Mouse (Mus musculus) c-Kit-positive CD71-negative TER-119-negative erythroid progenitor cells, embryonic 14.5 days (primary cell): ENCODE data around the gene Nlk.
"Not testable (repeated sequence)": the region's sequence is repeated elsewhere in the genome, so short reads cannot be mapped to it uniquely, and the experiment has no call there.

Experiments
- DNase-seq: peaks from one replicate; pipeline ENCODE4 v3.0.0-alpha.2; 2013; ENCODE audit warnings: low read depth

Gene Nlk

DNA sequence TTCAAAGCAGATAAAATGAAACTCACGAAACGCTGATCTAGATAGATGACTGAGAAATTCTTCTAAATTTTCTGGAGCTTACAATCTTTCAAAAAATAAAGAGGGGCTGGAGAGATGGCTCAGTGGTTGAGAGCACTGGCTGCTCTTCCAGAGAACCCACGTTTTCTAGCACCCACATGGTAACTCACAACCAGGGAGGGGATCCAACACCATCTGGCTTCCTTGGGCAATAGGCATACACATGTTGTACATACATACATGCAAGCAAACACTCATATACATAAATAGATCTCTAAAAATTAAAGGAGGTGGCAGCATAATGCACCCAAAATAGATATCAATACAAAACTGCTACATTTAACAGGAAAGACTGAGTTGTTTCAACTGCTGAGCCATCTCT is 16.1 kb downstream of the Nlk start:
- no peak for DNase-seq

DNA sequence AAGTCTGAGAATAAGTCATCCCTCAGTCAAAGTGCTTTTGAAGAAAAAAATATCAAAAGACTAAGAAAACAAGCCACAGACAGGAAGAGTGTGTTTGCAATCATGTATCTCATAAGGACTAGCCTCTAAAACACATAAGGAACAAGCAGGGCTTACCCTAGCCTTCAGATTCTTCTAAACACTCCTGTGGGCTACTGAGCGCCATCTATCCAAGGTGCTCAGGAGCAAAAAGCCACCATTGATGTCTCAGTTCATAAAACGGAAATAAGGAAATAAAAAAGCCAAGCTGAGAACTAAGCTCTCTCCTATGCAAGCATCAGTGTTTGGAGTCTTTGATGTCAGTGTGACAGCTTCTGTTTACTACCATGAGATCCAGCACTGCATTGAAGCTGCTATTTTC is 18.4 kb downstream of the Nlk start:
- DNase-seq: no peak

DNA sequence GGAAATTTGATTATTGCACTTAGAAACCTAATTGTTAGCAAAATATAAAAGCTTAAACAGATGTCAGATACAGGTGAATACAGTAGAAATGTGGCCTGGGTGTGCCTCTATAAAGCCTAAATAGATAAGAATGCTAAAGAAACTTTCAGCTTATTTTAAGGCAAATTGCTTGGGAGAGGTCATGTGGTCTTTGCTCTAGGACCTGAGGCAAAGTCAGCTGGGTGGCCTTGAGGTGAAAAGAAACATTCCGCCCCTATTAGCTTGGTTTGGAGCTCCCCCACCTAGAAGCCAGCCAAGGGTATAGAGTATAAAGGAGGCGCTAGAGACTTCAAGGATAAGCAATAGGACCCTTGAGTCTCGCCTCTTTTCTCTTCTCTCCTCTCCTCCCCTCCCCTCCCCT is 28.5 kb downstream of the Nlk start:
- no peak for DNase-seq

DNA sequence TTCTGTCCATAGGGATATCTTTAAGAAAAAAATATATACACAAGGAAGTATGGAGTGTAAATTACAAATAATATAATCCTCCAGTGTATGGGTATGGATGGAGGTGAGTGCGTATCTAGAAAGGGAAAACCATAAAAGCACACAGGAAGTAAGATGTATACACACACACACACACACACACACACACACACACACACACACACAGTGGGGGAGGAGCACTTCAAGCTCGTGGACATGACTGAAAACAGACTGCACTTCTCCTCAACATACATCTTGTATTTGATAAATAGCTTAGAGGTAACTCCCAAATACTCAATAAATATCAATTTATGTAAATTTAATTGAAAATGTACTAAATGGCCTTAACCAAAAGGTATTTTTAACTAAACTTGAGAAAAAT is 32.3 kb downstream of the Nlk start:
- DNase-seq: no peak

DNA sequence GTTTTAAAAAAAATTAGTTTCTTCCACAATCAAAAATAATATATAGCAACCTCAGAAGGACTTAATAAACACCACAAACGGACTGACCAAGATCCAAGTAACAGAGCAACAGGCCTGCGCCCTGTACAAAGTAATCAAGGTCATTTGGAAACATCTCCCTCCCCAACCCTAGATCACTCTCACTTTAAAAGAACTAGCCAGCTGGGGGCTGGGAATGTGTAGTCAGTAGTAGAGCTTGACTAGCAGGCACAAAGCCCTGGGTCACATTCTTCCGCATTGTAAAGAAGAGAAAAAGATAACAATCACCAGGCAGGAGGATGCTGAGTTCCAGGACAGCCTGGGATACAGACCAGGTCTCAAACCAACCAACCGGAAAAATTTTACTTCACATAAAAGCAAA is 33.3 kb downstream of the Nlk start:
- no peak for DNase-seq

DNA sequence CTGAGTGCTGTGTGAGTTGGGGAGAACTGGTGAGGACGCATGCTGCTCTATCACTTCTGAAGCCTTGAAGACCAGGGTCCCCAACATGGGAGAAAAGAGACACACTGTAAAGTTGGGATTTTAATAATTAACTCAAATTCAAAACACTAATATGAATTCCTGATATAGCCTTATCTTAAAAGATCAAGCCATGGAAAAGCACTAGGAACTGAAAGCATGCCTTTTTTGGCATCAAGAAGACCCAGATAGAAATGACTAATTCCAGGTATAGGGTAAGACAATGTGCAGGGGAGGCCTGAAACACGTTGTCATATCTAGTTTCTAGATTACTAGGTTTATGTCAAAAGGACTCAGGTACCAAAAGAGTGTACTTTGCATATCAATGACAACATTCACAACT is 48.0 kb downstream of the Nlk start:
- DNase-seq: no peak

DNA sequence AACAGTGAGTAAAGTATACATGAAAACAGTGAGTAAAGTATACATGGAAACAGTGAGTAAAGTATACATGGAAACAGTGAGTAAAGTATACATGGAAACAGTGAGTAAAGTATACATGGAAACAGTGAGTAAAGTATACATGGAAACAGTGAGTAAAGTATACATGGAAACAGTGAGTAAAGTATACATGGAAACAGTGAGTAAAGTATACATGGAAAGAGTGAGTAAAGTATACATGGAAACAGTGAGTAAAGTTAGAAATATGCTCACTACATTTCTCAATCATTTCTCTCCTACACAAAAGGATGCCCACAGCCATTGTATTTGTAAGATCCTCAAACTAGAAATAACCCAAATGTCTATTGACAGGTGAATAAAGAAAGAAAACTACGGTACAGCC is 48.8 kb downstream of the Nlk start:
- DNase-seq: not testable (repeated sequence)

DNA sequence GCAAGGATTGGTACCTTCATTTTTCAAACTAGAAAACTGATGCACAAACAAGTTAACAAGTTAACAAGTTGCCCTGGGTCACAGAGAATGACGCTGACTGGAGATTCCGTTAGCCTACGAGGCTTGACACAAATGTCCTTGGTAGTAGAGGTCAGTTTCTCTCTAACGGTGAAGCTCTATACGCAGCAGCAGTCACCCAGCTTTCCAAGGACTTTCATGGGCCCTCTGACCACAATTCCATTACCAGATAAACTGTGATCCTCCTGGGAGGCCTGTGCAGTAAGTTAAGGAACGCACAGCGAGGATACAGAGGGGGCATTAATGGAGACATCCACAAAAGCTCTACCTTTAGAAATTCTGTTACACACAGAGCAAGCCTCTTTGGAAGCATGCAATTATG is 53.4 kb downstream of the Nlk start:
- no peak for DNase-seq

DNA sequence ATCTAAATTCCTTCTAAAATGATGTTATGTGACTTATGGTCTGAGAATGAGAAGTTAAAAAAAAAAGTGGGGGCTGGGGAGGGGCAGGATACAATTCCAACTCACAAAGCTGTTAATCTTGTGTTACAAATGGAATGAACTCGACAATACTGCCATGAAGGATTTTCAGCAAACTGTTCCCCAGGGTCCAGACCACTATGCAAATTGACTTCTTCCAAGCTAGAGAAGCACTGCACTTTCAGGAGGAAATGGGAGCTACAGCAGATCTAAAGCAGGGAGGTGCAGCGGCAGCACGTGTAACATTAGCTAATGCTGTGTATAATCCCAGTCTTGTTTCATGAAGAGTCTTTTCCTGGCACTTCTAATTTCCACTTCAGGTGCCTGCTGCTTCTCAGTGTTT is 55.0 kb downstream of the Nlk start:
- DNase-seq: no peak

DNA sequence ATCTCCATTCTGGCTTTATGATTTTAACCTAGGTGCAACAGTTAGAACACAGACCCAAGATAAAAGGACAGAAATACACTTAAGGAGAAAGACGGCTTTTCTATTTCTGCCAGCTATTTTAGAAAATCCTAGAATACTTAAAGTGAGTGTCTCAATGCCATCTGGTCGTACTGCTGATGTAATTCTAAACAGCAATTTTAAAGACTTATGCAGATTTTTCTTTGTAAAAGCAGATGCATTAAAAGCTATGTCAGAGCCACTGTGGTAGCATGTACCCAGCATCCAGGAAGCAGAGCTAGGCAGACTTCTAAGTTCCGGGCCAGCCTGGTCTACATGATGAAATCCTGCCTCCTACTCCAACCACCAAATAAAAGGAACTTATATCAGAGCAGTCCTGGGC is 56.1 kb downstream of the Nlk start:
- no peak for DNase-seq

DNA sequence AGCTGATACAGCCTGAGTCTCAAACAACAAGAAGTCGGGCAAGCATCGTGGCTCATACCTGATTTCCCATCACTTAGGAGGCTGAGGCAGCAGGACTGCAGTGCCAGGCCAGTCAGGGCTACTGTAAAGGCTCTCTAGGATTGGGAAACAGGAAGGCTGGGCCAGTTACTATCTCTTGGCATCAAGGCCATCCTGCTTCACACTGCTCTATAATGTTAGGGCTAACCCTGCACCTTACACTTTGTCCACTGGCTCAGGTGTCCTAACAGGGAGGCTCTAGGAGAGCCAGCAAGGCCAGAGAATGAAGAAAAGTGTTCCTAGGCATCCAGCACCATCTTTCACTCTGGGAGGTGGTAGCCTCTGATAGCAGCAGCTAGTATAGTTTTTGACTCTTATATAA is 64.4 kb downstream of the Nlk start:
- DNase-seq: no peak

DNA sequence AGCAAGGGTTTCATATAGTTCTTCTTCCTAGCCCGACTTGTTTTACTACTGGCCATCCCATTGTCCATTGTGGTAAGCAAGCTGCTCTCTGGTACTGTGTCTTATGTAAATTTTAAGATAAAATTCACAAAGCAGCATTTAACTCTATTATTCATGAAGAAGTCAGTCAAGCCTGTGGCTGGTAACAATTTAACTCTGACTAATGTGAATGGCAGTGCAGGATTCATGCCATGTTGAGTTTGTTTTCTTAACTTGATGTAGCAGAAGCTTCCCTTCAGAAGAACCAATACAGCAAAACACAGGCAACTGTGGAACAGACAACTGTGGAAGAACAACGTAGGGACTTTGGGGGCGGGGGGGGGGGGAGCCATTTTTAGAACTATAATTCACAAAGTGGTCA is 68.3 kb downstream of the Nlk start:
- no peak for DNase-seq

DNA sequence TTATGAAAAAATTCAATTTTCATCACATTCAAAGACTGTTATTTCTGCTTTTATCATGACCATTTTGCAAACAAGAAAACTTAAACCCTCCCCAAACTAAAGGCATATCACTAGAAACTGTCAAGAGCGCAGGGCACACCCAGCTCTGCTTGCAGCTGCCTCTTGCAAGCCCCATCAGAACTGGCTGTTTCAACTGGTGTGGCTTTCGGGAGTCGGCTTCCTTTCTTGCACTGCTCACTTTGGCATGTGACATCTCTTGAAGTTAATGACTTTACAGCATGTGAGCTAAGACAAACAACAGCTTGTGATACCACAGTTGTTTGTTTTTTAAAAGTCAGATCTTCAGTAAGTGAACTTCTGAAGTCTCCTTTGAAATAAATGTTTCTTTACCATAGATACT is 72.8 kb downstream of the Nlk start:
- no peak for DNase-seq

DNA sequence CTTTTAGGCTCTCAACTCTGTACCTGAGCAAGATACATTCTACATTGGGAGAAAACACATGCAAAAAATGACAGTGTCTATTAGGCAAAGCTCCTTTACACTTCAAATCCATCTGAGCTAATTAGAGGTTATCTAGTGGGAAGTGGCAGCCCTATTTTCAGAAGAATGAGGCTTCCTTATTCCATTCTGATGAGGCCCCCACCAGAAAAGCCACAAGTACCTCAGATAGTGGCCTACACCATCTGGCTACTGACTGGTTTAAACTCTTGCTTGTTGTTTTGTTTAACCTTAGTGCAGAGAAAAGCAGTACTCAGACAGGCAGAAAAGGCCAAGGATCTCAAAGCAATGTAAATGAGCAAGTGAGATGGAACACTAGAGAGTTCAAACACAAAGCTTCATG is 75.2 kb downstream of the Nlk start:
- DNase-seq: no peak

DNA sequence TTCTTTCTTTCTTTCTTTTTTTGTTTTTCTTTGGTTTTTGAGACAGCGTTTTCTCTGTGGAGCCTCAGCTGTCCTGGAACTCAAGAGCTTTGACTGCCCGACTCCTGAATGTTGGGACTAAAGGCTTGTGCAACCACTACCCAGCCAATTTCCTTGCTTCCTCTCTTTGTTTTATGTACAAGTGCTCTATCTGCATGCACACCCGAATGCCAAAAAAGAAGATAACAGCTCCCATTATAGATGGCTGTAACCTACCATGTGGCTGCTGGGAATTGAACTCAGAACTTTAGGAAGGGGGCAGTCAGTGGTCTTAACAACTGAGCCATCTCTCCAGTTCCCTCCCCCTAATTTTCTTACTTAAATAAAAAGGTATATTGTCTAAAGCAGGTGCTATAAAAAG is 77.0 kb downstream of the Nlk start:
- no peak for DNase-seq

DNA sequence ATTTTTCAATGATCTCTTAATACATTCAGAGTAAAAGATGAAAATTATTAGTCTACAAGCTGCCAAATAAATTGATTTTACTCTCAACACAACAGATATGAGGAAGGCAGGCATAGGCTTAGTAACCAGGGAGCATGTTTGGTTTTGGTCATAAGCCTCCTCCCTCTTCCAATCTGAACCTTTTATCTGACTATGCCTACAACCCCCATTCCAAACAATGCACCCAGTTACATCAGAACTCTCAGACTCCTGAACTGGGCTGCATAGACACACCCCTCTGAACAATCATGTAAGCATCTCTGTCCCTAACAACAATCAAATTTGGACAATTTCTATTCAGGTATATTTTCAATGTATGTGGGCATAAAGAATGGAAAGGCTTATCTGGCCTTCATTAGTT is 85.9 kb downstream of the Nlk start:
- no peak for DNase-seq

DNA sequence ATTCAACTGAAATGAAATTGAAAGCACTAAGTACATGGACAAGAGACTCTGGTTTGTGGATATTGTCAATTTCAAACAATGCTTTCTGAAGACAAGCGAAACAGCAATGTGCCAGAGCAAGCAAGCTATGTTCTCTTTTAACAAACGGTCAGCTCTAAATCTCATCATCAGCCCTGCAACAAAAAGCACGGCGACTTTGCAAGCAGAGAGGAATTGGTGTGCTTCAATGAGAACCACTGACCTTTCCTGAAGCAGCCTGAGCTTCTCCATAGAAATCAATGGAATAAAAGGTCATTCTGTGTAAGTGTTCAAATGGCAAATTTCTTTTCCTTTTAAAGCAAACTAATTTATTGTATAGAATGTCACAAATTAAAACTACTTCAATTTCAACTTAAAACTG is 87.5 kb downstream of the Nlk start:
- DNase-seq: no peak

DNA sequence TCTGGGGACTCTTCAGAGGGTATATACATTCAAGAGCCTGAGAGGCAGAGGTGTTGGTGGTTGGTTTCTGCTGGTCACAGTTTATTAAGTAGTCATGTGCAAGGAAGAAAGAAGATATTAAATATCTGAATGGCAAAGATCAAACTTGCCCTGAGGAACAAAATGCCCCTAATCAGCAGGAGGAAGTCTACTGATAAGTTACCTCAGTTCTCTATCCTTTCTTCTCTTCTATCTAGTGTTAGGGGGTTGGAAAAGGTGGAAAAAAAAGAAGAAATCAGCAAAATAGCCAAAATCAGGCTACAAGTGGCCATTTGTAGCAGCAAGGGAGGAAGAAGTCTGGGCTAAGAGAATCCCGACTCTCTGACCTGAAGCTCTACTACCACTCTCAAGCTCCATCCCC is 92.3 kb downstream of the Nlk start:
- DNase-seq: no peak

DNA sequence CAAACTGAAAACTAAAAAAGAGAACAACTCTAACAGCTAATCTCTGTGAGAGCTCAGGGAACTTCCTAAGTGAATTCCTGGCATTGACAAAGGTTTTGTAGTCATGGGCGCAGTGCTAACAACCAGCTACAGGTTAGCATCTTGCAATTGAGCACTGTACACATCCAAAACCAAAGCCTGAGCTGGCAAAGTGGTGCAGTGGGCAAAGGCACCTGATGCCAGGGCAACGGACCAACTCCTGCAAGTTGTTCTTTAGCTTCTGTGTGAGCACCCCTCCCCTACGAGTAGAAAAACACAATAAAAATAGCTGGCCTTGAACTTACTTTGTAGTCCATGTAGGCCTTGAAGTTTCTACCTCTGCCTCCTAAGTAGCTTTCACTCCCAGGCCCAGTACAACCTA is 94.4 kb downstream of the Nlk start:
- DNase-seq: no peak

DNA sequence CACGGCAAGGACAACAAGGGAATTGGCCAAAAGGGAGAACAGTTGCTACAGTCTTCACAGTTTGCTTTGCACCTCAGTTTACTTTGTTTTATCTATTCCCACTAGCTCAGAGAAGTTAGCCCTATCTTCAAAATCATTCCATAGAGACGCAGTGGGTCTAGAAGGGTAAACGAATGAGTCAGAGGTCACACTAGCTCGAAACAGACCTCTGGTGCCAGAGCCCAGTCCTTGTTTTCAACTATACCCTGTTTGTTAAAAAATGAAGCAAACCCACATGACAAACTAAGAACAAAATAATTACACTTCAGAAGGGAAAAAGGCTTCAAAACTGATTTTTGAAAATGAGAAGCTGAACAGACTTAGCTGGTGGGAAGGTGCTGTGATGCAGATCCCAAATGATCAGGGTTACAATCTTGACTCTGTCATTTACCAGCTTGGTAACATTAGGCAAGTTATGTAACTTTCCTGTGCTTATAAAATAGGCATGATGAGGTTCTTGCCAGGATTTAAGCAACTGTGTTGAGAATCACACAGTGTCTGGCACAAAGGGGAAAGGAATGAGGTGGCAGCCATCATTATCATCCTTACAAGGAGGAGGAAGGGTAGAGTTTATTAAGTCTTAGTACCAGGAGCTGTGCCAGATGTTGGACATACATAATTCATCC is 96.1 kb downstream of the Nlk start:
- DNase-seq: no peak

DNA sequence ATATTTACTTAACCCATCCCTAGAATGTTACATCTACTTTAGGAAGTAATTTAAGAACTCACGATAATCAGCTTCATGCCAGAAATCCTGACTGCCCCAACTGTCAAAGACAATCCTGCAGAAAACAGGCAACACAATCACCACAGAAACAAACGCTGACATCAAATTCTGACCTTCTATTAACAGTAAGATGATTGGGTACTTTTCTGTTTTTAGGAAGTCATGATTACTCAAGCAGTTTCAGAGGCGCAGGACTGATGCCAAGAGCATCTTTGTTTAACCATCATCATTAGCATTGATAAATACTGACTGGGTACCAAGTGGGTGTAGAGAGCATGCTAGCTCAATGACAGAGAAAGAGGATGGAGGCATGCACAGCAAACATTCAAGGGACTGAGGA is 96.7 kb downstream of the Nlk start:
- DNase-seq: no peak

DNA sequence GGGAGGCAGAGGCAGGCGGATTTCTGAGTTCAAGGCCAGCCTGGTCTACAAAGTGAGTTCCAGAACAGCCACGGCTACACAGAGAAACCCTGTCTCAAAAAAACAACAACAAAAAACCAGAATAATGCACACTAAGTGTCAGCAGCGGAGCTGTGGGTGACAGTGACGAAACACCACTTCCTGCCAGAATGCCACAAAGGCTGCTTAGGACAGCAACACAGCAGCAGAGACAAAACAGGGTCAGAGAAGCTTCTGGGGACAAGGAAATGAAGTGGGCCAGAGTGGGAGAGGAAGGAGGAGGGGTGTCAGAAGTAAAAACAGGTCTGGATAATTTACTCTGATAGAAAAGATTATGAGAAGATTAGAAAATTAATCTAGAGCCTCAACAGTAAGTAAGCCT is 97.1 kb downstream of the Nlk start:
- peak; percentile 28 for DNase-seq

DNA sequence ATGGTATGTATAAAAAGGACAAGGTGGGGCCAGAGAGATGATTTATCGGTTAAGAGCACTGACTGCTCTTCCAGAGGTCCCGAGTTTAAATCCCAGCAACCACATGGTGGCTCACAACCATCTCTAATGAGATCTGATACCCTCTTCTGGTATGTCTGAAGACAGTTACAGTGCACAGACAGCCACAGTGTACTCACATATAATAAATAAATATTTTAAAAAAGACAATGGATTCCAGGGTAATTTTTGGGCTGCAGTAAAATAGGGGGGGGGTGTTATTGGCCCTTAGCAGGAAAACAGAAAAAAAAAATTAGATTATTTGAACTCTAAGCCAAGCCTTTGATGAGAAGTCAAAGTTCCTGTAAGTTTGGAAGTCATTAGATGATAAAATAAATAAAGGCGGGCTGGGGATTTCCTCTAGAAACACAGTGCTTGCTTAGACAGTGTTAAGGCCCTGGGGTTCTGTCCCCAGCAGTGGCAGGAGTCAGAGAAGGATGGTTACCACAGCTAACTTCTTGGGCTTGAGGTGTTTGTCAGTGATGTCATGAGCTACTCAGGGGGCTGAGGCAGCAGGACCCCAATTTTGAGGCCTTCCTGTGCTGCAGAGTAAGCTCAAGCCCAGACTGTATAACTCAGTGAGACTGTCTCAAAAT is 98.3 kb downstream of the Nlk start:
- DNase-seq: no peak

DNA sequence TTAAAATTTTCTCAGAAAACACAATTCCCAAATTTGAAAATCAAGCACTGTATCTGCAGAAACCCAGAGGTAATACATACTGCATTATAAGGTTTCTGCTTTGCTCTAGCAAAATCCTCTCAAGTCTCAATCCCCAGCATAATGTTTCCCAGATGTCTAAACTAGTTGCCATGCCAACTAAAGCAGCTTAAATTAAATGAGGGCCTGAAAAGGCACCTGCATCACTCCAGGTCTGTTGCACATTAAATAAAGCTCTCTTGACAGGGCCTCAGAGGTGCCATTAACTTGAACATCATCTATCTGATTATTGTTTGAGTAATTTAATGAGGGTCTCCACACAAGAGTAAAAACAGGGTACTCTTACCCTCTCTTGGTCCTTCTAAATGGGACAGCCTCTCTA is 100.4 kb downstream of the Nlk start:
- DNase-seq: no peak
